Mouse (Mus musculus) kidney, adult 2 months (tissue): ENCODE measurements around the gene Gm5678.

ENCODE experiments used
- CTCF ChIP-seq: fragments of 200-500 bp; conservative IDR thresholded peaks from 2 replicates; pipeline ENCODE4 v1.5.1; 2011; ENCODE audit warnings: low read depth, mild to moderate bottlenecking, control low read depth, low read length, moderate library complexity, mixed read lengths; ENCODE audit not compliant: insufficient read depth, insufficient read length
- POLR2A ChIP-seq: fragments of 200-500 bp; IDR thresholded peaks from one replicate; pipeline ENCODE4 v1.6.1; 2011; ENCODE audit warnings: low read depth, low read length, control low read depth

DNA sequence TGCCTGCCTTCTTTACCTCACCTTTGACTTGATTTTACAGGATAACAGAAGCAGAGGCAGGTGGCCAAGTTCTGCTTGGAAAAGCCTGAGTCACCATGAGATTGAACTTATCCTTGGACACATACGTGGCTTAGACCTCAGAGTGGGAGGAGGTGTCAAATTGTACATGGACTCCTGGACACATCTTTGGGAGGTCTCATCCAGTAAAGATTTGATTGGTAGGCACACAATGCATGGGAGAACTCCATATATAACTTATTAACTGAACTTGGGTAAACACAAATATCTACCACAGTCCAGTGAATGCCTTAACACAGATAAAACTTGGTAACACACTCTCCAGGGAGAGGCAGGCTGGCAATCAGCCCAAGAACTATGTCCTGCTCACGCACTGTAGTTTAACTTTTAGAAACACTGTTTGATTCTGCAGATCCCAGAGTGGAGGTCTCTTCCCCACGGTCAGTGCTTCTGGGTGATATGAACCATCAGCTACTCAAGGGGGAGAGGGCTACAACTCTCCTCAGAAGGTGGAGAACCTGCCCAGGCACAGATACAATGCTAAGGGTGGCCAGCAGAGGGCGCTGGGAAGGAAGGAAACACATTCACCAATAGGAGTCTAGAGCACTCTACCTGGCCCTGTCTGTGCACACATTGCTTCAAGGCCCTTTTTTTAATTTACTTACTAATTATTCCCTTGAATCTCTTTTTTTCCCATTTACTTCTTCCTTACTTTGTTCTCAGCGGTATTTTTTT is 12.6 kb upstream of the Gm5678 start:
- TF ChIP-seq CTCF (peak; percentile 83), POLR2A (no peak)
